Mouse (Mus musculus): ENCODE measurements around the gene Abi3bp.

The Abi3bp gene

DNA sequence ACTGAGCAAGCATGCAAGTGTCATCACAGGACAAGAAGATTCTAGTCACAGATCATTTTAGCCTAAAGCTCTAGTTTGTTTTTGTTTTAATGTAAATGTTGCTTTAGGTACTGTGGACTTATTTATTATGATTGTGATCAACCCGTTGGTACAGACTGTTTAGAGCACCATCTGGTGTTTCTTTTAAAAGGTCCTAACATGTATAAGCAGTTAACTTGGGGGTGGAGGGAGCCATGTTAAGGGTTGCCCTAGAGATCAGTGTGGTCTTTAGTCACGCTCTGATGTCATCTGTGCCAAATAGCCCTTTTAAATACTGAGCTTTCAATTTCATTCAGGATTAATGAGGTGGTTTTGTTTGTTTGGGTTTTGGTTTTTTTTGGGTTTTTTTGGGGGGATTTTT lies 218.8 kb downstream of the Abi3bp start:
- DNase-seq, result no peak

DNA sequence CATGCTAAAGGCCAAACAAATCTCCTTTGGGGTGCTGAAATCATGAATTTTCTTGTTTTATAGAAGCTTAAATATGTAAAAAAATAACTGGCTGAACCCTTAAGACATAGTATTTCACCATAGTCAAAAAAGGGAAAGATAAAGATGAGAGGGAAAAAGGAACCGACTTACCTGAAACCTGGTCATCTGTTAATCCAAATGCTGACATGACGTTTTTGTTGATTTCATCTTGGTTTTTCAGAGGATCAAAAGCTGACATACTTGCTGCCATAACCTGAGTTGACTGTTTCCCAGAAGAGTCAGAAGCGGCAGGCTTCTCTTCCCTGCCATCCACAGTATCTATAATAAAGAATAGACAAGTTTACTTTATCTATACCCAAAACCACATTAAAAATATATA lies 223.2 kb downstream of the Abi3bp start:
- no peak for DNase-seq

DNA sequence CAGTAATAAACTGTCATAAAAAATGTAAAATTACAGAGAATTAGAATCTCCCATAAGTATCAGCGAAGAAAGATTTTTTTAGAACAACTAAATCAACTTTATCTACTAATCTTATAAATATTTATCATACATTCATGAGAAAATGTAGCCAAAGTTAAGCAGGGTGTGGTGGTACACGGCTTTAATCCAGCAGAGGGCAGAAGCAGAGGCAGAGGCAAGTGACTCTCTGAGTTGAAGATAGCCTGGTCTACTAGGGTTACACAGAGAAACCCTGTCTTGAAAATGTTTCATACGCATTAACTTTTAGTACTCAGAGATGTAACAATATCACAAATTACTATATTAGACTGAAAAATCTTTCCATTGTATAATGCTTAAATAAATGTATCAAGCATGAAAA lies 228.1 kb downstream of the Abi3bp start:
- DNase-seq, result no peak

DNA sequence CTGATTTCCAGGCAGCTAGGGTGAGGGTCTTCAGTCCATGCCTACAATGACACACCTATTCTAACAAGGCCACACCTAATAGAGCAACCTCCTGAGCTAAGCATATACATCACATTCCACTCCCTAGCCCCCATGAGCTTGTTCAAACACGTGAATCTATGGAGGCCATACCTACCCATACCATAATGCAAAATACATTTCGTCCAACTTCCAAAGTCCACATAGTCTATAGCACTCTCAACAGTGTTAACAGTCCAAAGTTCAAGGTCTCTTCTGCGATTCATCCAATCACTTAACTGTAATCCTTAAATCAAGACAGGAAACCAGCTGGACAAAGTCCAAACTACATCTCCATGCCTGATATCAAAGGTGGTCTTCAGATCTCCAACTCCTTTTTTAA lies 232.4 kb downstream of the Abi3bp start:
- no peak for DNase-seq

DNA sequence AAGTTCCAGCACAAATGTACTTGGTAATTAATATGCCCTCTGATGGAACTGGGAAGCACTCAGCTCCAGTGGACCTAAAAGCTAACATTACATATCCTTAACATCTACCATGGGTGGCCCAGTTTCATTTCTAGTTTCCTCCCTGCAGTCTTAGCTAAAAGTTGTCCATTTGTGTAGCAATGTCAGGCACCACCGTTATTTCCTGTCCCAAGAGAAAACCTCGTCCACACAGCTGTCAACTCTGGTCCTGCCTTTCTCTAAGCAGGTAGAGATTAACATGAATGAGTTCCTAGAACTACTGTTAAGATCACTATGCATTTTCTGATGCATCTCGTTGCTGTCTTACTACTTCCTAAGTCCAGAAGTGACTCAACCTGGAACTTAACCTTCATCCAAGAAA lies 237.9 kb downstream of the Abi3bp start:
- no peak for DNase-seq

DNA sequence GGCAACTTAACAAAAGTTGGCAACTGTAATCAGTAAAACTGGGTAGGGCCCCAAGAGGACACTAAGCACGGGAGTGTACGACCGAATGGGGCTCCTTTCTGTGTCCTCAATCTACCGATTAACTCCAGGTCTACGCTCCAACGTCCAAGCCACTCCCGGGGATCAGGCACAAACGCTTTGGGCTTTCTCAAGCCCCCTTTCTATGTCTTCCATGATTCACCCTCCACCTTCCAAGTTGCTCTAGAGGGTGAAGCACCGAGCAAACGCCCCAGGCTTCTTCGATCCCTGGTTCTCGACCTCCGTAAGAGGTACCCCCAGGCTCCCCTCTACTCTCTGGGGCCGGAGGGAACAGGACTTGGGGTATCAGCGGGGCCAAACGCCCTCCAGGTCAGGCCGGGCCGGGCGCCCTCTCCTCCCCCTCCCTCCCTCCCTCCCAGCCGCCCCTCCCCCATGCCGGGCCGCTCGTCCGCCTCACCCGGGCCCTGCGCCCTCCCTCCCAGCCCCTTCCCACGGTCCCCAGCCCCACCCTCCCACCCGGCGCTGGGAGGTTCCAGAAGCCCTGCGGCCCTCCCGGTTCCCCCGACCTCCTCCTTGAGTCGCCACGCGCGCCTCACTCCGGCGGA lies 239.0 kb downstream of the Abi3bp start:
- no peak for DNase-seq

DNA sequence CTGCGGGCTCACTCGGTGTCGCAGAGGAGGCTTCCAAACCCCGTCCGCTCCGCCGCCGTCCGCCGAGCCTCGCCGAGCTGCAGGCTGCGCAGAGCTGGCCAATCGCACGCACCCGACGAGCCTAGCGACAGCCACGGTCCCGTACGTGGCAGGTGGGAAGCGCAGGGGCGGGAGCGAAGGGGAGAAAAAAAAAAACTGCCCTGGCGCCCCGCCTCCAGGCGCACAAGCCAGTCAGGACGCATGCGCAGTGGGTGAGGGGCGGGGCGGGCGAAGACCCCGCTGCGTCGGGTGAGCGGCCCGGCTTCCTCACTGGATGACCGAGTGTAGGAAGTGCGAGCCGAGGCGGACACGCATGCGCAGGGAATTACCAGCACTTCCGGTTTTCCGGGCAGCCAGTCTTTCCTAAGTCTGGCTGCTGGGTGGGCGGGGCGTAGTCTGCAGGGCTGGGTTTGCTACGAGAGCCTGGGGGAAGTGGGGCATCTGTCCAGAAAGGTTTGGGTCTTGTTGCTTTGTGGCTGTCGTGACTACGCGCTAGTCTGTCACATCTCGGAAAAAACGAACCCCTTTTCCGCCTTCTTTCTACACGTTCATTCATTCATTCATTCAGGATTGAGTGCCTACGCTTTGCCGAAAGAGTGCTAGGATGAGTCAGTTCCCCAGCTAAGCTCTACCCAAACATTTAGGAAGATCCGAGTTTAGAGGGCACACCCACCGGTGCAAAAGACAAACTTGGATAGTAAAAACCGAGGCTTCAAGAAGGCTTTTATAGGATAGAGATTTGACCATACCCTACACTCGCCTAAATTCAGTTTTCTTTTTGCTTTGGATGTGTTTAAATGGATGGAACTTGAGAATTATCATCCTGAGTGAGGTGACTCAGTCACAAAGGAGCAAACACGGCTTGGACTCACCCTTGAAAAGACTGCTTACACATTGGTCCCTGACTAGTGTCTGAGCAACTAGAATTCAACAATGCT lies 239.8 kb downstream of the Abi3bp start, which contains the start of gene Tfg:
Gene Tfg (minus strand): TSS at position 227 of the 977 bp plus-strand sequence.
- peak; percentile 99 for DNase-seq

DNA sequence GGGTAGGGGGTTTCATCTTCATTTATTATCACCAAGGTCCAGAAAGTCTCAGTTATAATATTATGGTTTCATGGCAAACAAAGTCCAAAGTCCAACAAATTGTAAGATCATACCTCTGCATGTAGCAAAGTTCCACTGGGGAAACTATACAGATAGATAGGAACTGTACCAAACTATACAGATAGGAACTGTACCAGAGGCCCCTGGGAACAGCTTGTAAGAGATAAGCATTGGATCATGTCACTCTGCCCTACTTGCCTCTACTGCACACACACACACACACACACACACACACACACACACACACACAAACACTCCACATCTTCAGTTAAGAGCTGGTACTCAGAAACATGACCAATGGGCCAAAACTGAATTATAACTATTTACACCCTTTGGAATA lies 241.4 kb downstream of the Abi3bp start:
- no peak for DNase-seq

DNA sequence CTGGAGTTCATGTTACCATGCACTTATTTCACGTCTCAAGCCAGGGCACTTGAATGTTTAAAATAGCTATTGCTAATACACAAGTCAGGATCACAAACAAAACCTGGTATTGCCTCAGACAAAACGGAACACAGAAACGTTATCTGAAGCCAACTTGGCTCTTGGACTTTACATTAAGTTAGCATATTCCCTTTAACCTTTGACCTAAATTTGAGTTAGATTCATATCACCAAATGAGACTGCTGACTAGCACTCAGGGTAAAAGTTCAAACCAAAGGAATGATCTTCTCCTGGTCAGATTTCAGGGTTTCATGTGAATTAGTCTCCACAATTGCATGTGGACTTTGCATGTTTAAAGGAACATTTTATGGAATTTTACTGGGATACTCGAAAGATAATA lies 244.7 kb downstream of the Abi3bp start:
- DNase-seq, result no peak

DNA sequence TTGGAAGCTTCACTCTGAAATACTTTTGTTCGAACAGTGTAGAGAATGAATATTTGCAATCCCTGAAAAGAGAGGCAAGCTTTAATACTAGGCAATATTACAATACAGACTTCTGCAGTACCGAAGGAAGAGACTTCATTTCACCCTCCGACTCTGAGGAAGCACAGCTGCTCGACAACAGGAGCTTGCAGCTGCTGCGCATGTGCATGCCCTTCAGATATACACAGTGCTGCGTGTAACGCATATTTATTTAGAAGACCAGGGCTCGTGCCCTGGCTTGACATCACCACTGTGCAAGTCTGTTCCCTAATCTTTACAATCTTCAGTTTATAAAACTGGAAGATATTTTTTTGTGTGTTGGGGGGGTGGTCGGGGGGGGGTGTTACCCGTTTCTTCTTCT lies 247.2 kb downstream of the Abi3bp start:
- no peak for DNase-seq

DNA sequence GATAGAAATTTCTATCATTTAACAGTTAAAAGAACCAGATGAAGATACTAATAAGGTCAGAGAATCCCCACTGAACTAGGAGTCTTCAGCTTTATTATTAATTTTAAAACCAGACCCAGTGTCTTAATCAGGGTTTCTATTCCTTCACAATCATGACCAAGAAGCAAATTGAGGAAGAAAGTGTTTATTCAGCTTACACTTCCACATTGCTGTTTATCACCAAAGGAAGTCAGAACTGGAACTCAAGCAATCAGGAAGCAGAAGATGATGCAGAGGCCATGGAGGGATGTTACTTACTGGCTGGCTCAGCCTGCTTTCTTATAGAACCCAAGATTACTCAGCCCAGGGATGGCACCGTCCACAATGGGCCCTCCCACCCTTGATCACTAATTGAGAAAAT lies 251.4 kb downstream of the Abi3bp start:
- no peak for DNase-seq
